Mouse (Mus musculus): ENCODE results near the gene Tcfl5. TPM values are rescaled to one million over a fixed set of nuclear protein-coding genes. Genes with fewer than 3 reads are reported as not detected.

Gene Tcfl5
- polyA plus RNA-seq, 1 experiment from 2014 or later = 0.75 TPM

- Histone ChIP-seq H3K27me3 (ENCODE audit: control insufficient read depth, insufficient read depth, low read length) (no peaks in the 10 kb centered on the region), H3K9ac (replicated peaks; ENCODE audit: low read depth, low read length) (peak overlapping the region; percentile 34; the same call in 1 of the 2 replicates), H3K27ac (ENCODE audit: low read depth, low read length) (no peak overlapping the region), H3K4me3 (ENCODE audit: low read depth, low read length) (no peak overlapping the region), H3K36me3 (ENCODE audit: control insufficient read depth, insufficient read depth, low read length) (peaks cover 15% of the 10 kb centered on the region), H3K9me3 (ENCODE audit: control insufficient read depth, low read length) (no peaks in the 10 kb centered on the region), H3K4me1 (ENCODE audit: control insufficient read depth, insufficient read depth, low read length) (0 out of 2 replicates have a peak, but pooled peaks cover 3% of the 10 kb centered on the region), H3K4me2 (ENCODE audit: low read depth, low read length) (peak overlapping the region; percentile 41)
- WGBS = 26% methylated on average over 42 of the region's 42 CpGs
- ATAC-seq (ENCODE audit: low read depth) = 0 out of 2 replicates have a peak, but pooled peaks have one; percentile 41
Measured at GRCm38 (mm10) chr2:180659353-180660150, 17.0 kb upstream of the Tcfl5 start.

GRCm38 (mm10) chr2:180658381-180658780 is 15.9 kb upstream of the Tcfl5 start:
- Histone ChIP-seq H3K36me3 (ENCODE audit: control insufficient read depth, insufficient read depth, low read length) (peaks cover 15% of the 10 kb centered on the region), H3K27ac (ENCODE audit: low read depth, low read length) (no peak overlapping the region), H3K4me2 (ENCODE audit: low read depth, low read length) (no peak overlapping the region), H3K9ac (replicated peaks; ENCODE audit: low read depth, low read length) (no peak overlapping the region), H3K4me3 (ENCODE audit: low read depth, low read length) (no peak overlapping the region), H3K4me1 (ENCODE audit: control insufficient read depth, insufficient read depth, low read length) (0 out of 2 replicates have a peak, but pooled peaks cover 3% of the 10 kb centered on the region), H3K27me3 (ENCODE audit: control insufficient read depth, insufficient read depth, low read length) (no peaks in the 10 kb centered on the region), H3K9me3 (ENCODE audit: control insufficient read depth, low read length) (no peaks in the 10 kb centered on the region)
- no peak for ATAC-seq (ENCODE audit: low read depth)
- WGBS = 89% methylated on average over 5 of the region's 5 CpGs

GRCm38 (mm10) chr2:180657394-180658013 is 15.0 kb upstream of the Tcfl5 start:
- no peak overlapping the region for H3K4me2 ChIP-seq (ENCODE audit: low read depth, low read length)
- no peak overlapping the region for H3K9ac ChIP-seq (replicated peaks; ENCODE audit: low read depth, low read length)
- H3K4me1 ChIP-seq (ENCODE audit: control insufficient read depth, insufficient read depth, low read length) = 0 out of 2 replicates have a peak, but pooled peaks cover 3% of the 10 kb centered on the region
- no peak overlapping the region for H3K4me3 ChIP-seq (ENCODE audit: low read depth, low read length)
- H3K27me3 ChIP-seq (ENCODE audit: control insufficient read depth, insufficient read depth, low read length) = no peaks in the 10 kb centered on the region
- no peaks in the 10 kb centered on the region for H3K9me3 ChIP-seq (ENCODE audit: control insufficient read depth, low read length)
- peaks cover 15% of the 10 kb centered on the region for H3K36me3 ChIP-seq (ENCODE audit: control insufficient read depth, insufficient read depth, low read length)
- peak; percentile 77; the same call in 1 of the 2 replicates for ATAC-seq (ENCODE audit: low read depth)
- 75% methylated on average over 4 of the region's 4 CpGs for WGBS
- H3K27ac ChIP-seq (ENCODE audit: low read depth, low read length) = no peak overlapping the region

GRCm38 (mm10) chr2:180655150-180655549 is 12.6 kb upstream of the Tcfl5 start:
- no peak for ATAC-seq (ENCODE audit: low read depth)
- H3K4me3 ChIP-seq (ENCODE audit: low read depth, low read length) = no peak overlapping the region
- H3K4me2 ChIP-seq (ENCODE audit: low read depth, low read length) = no peak overlapping the region
- H3K36me3 ChIP-seq (ENCODE audit: control insufficient read depth, insufficient read depth, low read length) = no peaks in the 10 kb centered on the region
- no peaks in the 10 kb centered on the region for H3K27me3 ChIP-seq (ENCODE audit: control insufficient read depth, insufficient read depth, low read length)
- H3K27ac ChIP-seq (ENCODE audit: low read depth, low read length) = no peak overlapping the region
- 0 out of 2 replicates have a peak, but pooled peaks cover 3% of the 10 kb centered on the region for H3K4me1 ChIP-seq (ENCODE audit: control insufficient read depth, insufficient read depth, low read length)
- WGBS = 41% methylated on average over 6 of the region's 6 CpGs
- H3K9me3 ChIP-seq (ENCODE audit: control insufficient read depth, low read length) = no peaks in the 10 kb centered on the region
- no peak overlapping the region for H3K9ac ChIP-seq (replicated peaks; ENCODE audit: low read depth, low read length)

- no peak for ATAC-seq (ENCODE audit: low read depth)
- Histone ChIP-seq H3K9ac (replicated peaks; ENCODE audit: low read depth, low read length) (no peak overlapping the region), H3K27ac (ENCODE audit: low read depth, low read length) (no peak overlapping the region), H3K4me2 (ENCODE audit: low read depth, low read length) (no peak overlapping the region), H3K36me3 (ENCODE audit: control insufficient read depth, insufficient read depth, low read length) (no peaks in the 10 kb centered on the region), H3K9me3 (ENCODE audit: control insufficient read depth, low read length) (no peaks in the 10 kb centered on the region), H3K27me3 (ENCODE audit: control insufficient read depth, insufficient read depth, low read length) (no peaks in the 10 kb centered on the region), H3K4me1 (ENCODE audit: control insufficient read depth, insufficient read depth, low read length) (0 out of 2 replicates have a peak, but pooled peaks cover 1% of the 10 kb centered on the region), H3K4me3 (ENCODE audit: low read depth, low read length) (no peak overlapping the region)
- 85% methylated on average over 7 of the region's 7 CpGs for WGBS
Measured at GRCm38 (mm10) chr2:180654666-180655065, 12.2 kb upstream of the Tcfl5 start.

- no peak overlapping the region for H3K4me3 ChIP-seq (ENCODE audit: low read depth, low read length)
- peaks cover 6% of the 10 kb centered on the region for H3K9me3 ChIP-seq (ENCODE audit: control insufficient read depth, low read length)
- H3K4me1 ChIP-seq (ENCODE audit: control insufficient read depth, insufficient read depth, low read length) = no peaks in the 10 kb centered on the region
- peaks cover 12% of the 10 kb centered on the region for H3K27me3 ChIP-seq (ENCODE audit: control insufficient read depth, insufficient read depth, low read length)
- H3K27ac ChIP-seq (ENCODE audit: low read depth, low read length) = no peak overlapping the region
- no peak overlapping the region for H3K9ac ChIP-seq (replicated peaks; ENCODE audit: low read depth, low read length)
- no peaks in the 10 kb centered on the region for H3K36me3 ChIP-seq (ENCODE audit: control insufficient read depth, insufficient read depth, low read length)
- H3K4me2 ChIP-seq (ENCODE audit: low read depth, low read length) = no peak overlapping the region
- ATAC-seq (ENCODE audit: low read depth) = no peak
Measured at GRCm38 (mm10) chr2:180646841-180647240, 4.3 kb upstream of the Tcfl5 start.

- H3K9ac ChIP-seq (replicated peaks; ENCODE audit: low read depth, low read length) = no peak overlapping the region
- no peak overlapping the region for H3K27ac ChIP-seq (ENCODE audit: low read depth, low read length)
- H3K27me3 ChIP-seq (ENCODE audit: control insufficient read depth, insufficient read depth, low read length) = peaks cover 27% of the 10 kb centered on the region
- H3K4me3 ChIP-seq (ENCODE audit: low read depth, low read length) = no peak overlapping the region
- no peak overlapping the region for H3K4me2 ChIP-seq (ENCODE audit: low read depth, low read length)
- no peaks in the 10 kb centered on the region for H3K4me1 ChIP-seq (ENCODE audit: control insufficient read depth, insufficient read depth, low read length)
- ATAC-seq (ENCODE audit: low read depth) = no peak
- peaks cover 6% of the 10 kb centered on the region for H3K9me3 ChIP-seq (ENCODE audit: control insufficient read depth, low read length)
- no peaks in the 10 kb centered on the region for H3K36me3 ChIP-seq (ENCODE audit: control insufficient read depth, insufficient read depth, low read length)
Measured at GRCm38 (mm10) chr2:180643626-180644025, 1.1 kb upstream of the Tcfl5 start.

GRCm38 (mm10) chr2:180641576-180642554 is 643 bp downstream of the Tcfl5 start:
- Histone ChIP-seq H3K4me2 (ENCODE audit: low read depth, low read length) (peak overlapping the region; percentile 38), H3K36me3 (ENCODE audit: control insufficient read depth, insufficient read depth, low read length) (no peaks in the 10 kb centered on the region), H3K9me3 (ENCODE audit: control insufficient read depth, low read length) (peaks cover 6% of the 10 kb centered on the region), H3K4me3 (ENCODE audit: low read depth, low read length) (peak overlapping the region; percentile 29), H3K4me1 (ENCODE audit: control insufficient read depth, insufficient read depth, low read length) (no peaks in the 10 kb centered on the region), H3K9ac (replicated peaks; ENCODE audit: low read depth, low read length) (no peak overlapping the region), H3K27me3 (ENCODE audit: control insufficient read depth, insufficient read depth, low read length) (peaks cover 27% of the 10 kb centered on the region), H3K27ac (ENCODE audit: low read depth, low read length) (no peak overlapping the region)
- ATAC-seq (ENCODE audit: low read depth) = no peak; the same call in 1 of the 2 replicates
- WGBS = 1% methylated on average over 68 of the region's 112 CpGs

All from neural tube, embryonic 14.5 days (tissue).